Mouse (Mus musculus) heart, postnatal 14 days (tissue): ENCODE measurements around the gene Lst1. TPM values are rescaled to one million over a fixed set of nuclear protein-coding genes. Genes with fewer than 3 reads are reported as not detected.

Experiments
- DNase-seq, 2 experiments: peaks; one replicate each; pipeline ENCODE4 v3.0.0; 2021 to 2022
- intact Hi-C: fragments of 180-260 bp; cut with DNase I; formaldehyde crosslinking; loops from one replicate; pipeline ENCODE4 v1.15.1; 2025
- total RNA-seq, 2 experiments: library from RNA; stranded (reverse); gene quantifications; 2 replicates each; pipeline ENCODE4 v1.2.3; 2021

Gene Lst1
- total RNA-seq, 2 experiments from 2014 or later: 3.8 to 4.0 TPM

DNA sequence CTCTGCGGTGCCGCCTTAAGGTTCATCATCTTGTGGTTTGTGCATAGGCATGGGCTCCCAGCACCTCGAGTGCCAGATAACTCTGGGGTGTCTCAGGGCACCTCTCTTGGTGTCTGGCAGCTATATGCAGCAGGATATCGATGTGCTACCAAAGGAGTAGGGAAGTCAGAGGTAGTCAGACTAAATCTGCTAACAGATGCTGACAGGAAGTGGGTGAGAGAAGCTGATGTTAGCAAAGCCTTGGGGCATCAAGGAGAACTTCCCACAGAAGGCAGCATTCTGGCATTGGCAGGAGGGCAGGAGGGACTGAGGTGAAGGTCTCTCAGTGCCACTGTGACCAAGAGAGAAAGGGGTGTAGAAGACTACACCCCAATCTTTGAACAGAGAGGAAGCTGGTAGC lies 1.9 kb upstream of the Lst1 start:
- intact Hi-C loops: no loop called here
- no peak for DNase-seq

DNA sequence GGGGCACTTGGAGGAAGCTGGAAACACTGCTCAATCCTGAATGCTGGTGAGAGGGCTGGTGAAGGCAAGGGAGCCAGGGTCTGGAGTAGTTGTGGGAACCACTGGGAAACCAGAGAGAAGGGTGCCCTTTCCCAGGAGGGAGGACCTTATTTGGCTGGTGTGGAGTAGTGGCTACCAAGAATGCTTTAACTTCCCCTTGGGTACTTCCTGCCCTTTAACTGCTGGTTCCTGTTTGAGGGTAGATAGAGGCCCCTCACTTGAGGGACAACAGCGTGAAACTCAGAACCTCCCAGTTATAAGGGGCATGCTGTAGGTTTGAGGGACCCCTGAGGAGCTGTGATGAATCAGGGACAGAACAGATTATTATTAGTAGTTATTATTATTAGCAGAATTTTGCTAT lies 947 bp upstream of the Lst1 start:
- no peak for DNase-seq
- intact Hi-C loops: no loop called here

DNA sequence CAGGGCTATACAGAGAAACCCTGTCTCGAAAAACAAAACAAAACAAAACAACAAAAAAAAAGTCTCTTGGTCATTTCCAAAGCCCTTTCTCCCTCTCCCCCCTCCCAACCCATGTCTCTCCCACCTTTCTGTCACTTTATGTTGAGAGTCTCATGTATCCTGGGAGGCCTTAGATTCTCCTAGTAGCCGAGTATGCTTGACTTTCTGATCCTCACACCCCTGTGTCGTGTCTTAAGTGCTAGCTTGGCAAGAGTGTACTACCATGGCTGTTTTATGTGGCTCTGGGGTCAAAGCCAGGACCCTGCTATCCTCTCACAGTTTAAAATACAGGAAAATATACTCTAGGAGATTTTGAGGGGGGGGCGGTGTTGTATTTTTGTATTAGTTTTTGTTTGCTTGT lies 894 bp downstream of the Lst1 start:
- intact Hi-C loops: no loop called here
- no peak for DNase-seq

GRCm38 (mm10) chr17:35186681-35187080 lies 1.6 kb downstream of the Lst1 start:
- intact Hi-C loops: no loop called here

DNA sequence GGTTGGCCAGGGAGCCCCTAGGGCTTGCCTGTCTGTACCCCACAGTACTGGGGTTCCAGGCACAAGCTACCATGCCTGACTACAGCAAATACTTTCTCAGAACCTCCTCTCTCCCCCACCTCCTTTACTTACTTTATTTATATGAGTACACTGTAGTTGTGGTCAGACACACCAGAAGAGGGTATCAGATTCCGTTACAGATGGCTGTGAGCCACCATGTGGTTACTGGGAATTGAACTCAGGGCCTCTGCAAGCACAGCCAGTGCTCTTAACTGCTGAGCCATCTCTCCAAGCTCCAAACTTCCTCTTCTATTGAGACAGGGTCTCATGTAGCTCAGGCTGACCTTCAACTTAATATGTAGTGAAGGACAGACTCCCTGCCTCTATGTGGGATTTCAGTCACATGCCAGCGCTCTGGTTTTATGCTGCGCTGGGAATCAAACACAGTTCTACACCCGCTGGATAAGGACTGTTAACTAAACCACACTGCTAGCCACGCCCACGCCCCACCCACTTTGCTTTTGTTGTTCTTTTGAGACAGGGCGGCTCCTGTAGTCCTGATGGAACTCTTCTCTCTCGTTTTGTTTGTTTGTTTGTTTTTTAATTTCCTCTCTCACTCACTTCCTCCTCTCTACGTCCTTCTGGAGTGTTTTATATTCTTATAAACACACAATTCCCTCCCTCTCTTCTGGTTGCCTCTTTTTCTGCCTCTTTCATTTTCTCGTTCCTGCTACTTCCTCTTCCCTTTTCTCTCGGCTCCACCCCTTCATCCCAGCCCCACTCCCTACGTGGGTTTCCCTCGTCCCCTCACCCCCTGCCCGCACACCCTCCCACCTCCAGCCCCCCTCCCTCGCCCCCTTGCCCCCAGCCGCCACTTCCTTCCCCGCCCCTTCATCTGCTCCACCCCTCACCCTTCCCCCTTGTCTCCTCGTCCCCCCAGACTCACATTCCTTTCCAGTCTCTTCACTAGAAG lies 2.3 kb downstream of the Lst1 start:
- intact Hi-C loops: no loop called here
- DNase-seq: peak; percentile 70 to 78

More at GRCm38 (mm10) chr17:35186681-35187080, 1.6 kb downstream of the Lst1 start:
- no peak for DNase-seq

- no peak for DNase-seq
- intact Hi-C loops: no loop called here
These were observed 8.1 kb downstream of the Lst1 start for GRCm38 (mm10) chr17:35180093-35180492.

- intact Hi-C loops: loop anchor here (1.0 kb wide), 1 partner anchor 54 kb away; no protein-coding TSS in a partner anchor
- DNase-seq: peak; percentile 83 to 86
These were observed 9.7 kb downstream of the Lst1 start for GRCm38 (mm10) chr17:35178528-35178927.

DNA sequence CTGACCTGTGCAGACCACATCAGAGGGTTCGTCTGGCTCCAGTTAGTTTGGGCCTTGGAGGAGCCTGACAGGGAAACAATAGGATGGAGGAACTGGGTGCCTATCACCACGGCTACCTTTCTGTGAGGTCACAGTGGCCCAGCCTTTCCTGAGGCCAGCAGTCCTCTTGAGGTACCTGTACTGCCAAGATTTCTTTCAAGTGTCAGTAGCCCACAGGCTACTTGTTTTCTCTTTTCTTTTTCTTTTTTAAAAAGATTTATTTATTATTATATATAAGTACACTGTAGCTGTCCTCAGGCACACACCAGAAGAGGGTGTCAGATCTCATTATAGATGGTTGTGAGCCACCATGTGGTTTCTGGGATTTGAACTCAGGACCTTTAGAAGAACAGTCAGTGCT lies 12.3 kb downstream of the Lst1 start, which contains the start of gene Aif1:
Aif1 (minus strand) TSS at position 101 of the 400 bp plus-strand sequence.
- intact Hi-C loops: no loop called here
- DNase-seq: no peak

GRCm38 (mm10) chr17:35175382-35175781 lies 12.9 kb downstream of the Lst1 start:
- no peak for DNase-seq
- intact Hi-C loops: no loop called here

GRCm38 (mm10) chr17:35174201-35174977 lies 13.8 kb downstream of the Lst1 start:
- intact Hi-C loops: no loop called here
- no peak for DNase-seq

- no peak for DNase-seq
- intact Hi-C loops: no loop called here
These were observed 14.9 kb downstream of the Lst1 start for GRCm38 (mm10) chr17:35173329-35173728.

DNA sequence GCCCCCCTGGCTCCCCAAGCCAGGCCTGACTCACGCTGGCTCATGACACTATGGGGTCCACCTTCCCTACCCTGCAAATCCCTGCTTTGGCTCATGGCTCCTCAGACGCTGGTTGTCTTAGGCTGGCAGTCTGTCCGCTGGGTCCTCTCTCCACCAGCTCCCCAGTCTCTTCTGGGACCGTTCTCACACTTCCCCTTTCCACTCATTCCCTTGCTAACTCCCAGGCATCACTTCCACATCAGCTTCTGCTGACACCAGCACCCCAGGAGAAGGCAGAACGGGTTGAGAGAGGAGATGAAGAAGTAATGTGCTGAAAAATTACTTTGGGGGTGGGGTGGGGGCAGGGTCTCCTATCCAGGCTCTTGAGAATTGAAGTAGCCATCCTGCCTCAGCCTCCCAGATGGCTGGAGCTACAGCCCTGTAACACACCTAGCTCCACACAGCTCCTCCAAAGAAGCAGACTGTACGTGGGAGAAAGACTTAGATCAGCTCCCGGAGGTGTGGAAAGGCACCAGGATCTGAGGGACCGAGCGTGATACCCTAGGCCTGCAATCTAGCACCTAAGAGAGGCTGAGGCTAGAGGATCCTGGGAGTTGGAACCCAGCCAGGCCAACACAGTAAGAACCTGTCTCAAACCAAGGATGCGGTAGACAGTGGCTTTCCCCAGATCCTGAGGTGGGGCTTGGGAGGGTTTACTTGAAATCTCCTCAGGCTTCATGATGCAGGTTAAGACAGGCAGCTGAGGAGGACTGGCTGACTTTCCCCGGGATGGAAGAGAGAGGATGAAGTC lies 15.6 kb downstream of the Lst1 start:
- intact Hi-C loops: no loop called here
- DNase-seq: no peak

DNA sequence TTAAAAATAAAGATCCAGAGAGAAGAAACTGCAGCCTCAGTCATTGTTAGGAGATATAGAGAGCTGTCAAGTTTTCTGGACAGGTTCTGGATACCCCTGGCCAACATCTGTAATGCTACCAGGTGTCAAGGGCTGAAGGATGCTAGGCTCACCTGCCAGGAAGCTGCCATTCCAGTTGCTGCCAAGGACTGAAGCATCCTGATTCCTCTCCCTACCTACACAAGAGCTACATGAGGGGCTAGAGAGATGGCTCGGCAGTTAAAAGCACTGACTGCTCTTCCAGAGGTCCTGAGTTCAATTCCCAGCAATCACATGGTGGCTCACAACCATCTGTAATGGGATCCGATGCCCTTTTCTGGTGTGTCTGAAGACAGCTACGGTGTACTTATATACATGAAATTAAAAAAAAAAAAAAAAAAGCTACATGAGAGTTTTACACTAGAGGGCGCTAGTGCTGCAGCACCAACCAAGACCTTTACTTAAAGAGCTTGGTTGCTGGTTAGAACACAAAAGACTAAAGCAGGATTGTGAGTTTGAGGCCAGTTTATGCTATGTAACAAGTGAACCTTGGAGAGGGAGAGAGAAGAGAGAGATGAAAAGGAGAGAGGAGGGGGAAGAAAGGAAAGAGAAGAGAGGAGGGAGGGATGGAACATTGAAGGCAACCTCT lies 19.6 kb downstream of the Lst1 start:
- intact Hi-C loops: no loop called here
- DNase-seq: no peak

- intact Hi-C loops: no loop called here
- DNase-seq: no peak
These were observed 20.4 kb downstream of the Lst1 start for GRCm38 (mm10) chr17:35167794-35168193.

DNA sequence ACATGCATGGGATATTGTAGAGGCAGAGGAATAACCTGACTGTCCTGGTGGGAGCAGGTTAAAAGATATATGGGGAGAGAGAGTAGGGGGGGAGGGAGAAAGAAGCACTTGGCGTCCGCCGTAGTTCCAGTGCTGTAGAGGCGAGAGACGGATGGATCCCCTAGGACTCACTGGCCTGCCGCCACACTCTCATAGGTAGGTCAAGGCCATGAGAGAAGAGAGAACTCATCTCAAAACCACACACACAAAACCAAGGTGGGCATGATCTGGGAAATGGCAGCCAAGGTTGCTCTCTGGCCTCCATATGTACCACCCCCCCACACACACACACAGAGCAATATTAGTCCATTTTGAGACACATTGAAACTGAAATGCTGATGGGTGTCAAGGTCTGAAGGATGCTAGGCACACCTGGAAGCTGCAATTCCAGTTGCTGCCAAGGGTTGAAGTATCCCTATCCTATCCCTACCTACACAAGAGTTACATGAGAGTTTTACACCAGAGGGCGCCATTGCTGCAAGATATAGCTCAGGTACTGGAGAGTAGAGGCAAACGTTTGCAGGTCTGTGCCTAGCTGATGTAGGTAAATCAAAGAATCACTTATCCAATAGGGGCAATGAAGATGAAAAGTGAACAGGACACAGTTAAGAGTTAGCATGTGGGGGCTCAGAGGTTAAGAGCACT lies 21.7 kb downstream of the Lst1 start:
- intact Hi-C loops: no loop called here
- DNase-seq: peak; percentile 44 to 54

DNA sequence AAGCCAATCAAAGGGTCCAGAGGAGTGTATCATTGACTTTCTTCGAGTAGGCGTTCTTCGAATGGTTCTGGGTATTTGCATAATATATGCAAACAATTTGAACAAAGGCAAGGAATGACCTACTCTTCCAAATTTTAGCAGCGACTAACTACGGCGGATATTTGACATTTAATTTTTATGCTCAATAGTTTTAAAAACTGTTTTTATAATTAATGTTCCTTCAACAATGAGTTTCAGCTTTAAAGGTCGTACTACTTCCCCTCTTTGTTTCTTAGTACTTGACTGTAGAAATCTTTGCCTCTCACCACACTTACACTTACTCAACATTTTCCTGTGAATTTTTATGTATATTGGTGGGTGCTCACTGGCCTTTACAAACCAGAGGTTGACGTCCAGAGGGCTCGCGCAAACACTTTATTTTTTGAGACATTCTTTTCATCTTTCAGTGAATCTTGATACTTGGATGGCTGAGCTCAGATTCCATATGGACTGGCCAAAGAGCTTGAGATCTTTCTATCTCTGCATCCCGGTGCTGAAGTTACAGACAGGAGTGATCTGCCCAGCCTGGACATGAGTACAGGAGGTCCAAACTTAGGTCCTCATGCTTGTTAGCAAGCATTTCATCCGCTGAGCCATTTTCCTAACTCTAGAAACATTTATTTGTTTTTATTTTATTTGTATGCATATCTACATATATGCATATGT lies 22.6 kb downstream of the Lst1 start:
- no peak for DNase-seq
- intact Hi-C loops: no loop called here

GRCm38 (mm10) chr17:35164568-35165450 lies 23.4 kb downstream of the Lst1 start, which contains the start of gene Prrc2a:
Prrc2a (minus strand) TSS chr17:35164897.
- intact Hi-C loops: loop anchor here (5.0 kb wide), 1 partner anchor 38 kb away; the partner anchor contains the start of gene D17H6S53E
- peak; percentile 96 to 97 for DNase-seq

- intact Hi-C loops: loop anchor here (5.0 kb wide), 1 partner anchor 37 kb away; the partner anchor contains the start of gene D17H6S53E
- no peak for DNase-seq
These were observed 24.0 kb downstream of the Lst1 start for GRCm38 (mm10) chr17:35164218-35164567.
